In genomic region chr1:83064851-83065250, GRCm38 (mm10) we compare ENCODE assay signal across 10 mouse cellular contexts. TPM values are rescaled to one million over a fixed set of nuclear protein-coding genes. Genes with fewer than 3 reads are reported as not detected.
DNase-seq lines count a peak whose midpoint lies in the region; ATAC-seq and TF ChIP-seq lines count a peak whose summit lies in the region.
"Had no signal": no experiment of that assay in that cellular context is flagged by ENCODE, and none has a peak within 500 bp of the region (broad histone marks: within the 10 kb centered on the region; RNA-seq: fewer than 3 reads in every experiment).

No protein-coding gene starts in this region.

- peaks cover 13% of the 10 kb centered on the region for H3K4me1 ChIP-seq in heart, embryonic 12.5 days (replicated peaks)
- H3K4me1 ChIP-seq in thymus, adult 2 months (replicated peaks; ENCODE audit: control insufficient read depth, insufficient read depth, low read length): no peaks in the 10 kb centered on the region

- TF ChIP-seq POLR2A in thymus, adult 2 months (IDR thresholded peaks at IDR 0.05; ENCODE audit: control insufficient read depth, extremely low read depth, insufficient read depth, low read length, poor library complexity): no peak

- intact Hi-C loops in gastrocnemius, postnatal 14 days (cut with DNase I; ENCODE audit: low total_unique reads): loop anchor here (10.0 kb wide), 1 partner anchor 120 kb away; no protein-coding TSS in a partner anchor

- H3K4me2 ChIP-seq in heart, embryonic 12.5 days: no peak overlapping the region

- no peak for TF ChIP-seq CTCF in thymus, adult 2 months (IDR thresholded peaks at IDR 0.05; ENCODE audit: borderline replicate concordance, control insufficient read depth, extremely low read depth, insufficient read depth, low read length, poor library complexity)

- H3K4me3 ChIP-seq in heart, embryonic 12.5 days: no peak overlapping the region
- no peak overlapping the region for H3K4me3 ChIP-seq in thymus, adult 2 months (ENCODE audit: control insufficient read depth, insufficient read depth, low read length)

- no peaks in the 10 kb centered on the region for H3K27me3 ChIP-seq in heart, embryonic 12.5 days (replicated peaks)
- H3K27me3 ChIP-seq in thymus, adult 2 months (ENCODE audit: control insufficient read depth, insufficient read depth, low read length): no peaks in the 10 kb centered on the region

- no peaks in the 10 kb centered on the region for H3K36me3 ChIP-seq in heart, embryonic 12.5 days
- H3K36me3 ChIP-seq in thymus, adult 2 months (ENCODE audit: control insufficient read depth, insufficient read depth, low read length): no peaks in the 10 kb centered on the region

- ATAC-seq in heart, embryonic 12.5 days (ENCODE audit: insufficient number of reproducible peaks, low FRiP score): no peak

- peak; percentile 3 for DNase-seq in heart, adult 8-10 months (ENCODE audit: low spot score)
- peak; percentile 19 for DNase-seq in thymus, postnatal 0 days (ENCODE audit: low spot score)
- no peak for DNase-seq in thymus, adult 2 months
- peak; percentile 46 for DNase-seq in fibroblast of lung, adult 2 months (ENCODE audit: low read depth)
- peak; percentile 77 for DNase-seq in retina, embryonic 14.5 days (ENCODE audit: low spot score)
- no peak for DNase-seq in thymus, postnatal 4 days
- DNase-seq in gastrocnemius, postnatal 14 days: no peak

- no peak overlapping the region for H3K27ac ChIP-seq in heart, embryonic 12.5 days (ENCODE audit: poor library complexity, severe bottlenecking)
- no peak overlapping the region for H3K27ac ChIP-seq in thymus, adult 2 months (ENCODE audit: control insufficient read depth, insufficient read depth, low read length)

- no peaks in the 10 kb centered on the region for H3K9me3 ChIP-seq in heart, embryonic 12.5 days (replicated peaks)

- 25% methylated on average over 3 of the region's 3 CpGs for WGBS in heart, embryonic 12.5 days
- WGBS in thymus, adult 2 months: 16% methylated on average over 3 of the region's 3 CpGs

- H3K9ac ChIP-seq in heart, embryonic 12.5 days: no peak overlapping the region

RNA-seq across cellular contexts. Expression of gene Krtap28-13, which starts 4.1 kb away (rescaled TPM):
- total RNA-seq in heart, adult 8-10 months (2022): not detected
- not detected in 2 replicates for polyA plus RNA-seq in heart, embryonic 12.5 days (2016; fragmentation: Nextera tagmentation; extraction: Ambion mirVana)
- not detected in 2 replicates for polyA plus RNA-seq in thymus, postnatal 0 days (2015; fragmentation: Nextera tagmentation; extraction: Ambion mirVana)
- not detected in 2 replicates for polyA plus RNA-seq in thymus, adult 2 months (2012; rRNA removed)
- not detected for total RNA-seq in gastrocnemius, postnatal 14 days (2021)
- total RNA-seq: layer of hippocampus, postnatal 25 days had no signal
- polyA plus RNA-seq: stomach, embryonic 14.5 days had no signal

RNA-seq across cellular contexts. Expression of gene A030005K14Rik, which starts 5.7 kb away (rescaled TPM):
- total RNA-seq in heart, adult 8-10 months (2022): not detected
- polyA plus RNA-seq in heart, embryonic 12.5 days (2016; fragmentation: Nextera tagmentation; extraction: Ambion mirVana): not detected in 2 replicates
- not detected in 2 replicates for polyA plus RNA-seq in thymus, postnatal 0 days (2015; fragmentation: Nextera tagmentation; extraction: Ambion mirVana)
- polyA plus RNA-seq in thymus, adult 2 months (2012; rRNA removed): not detected in 2 replicates
- not detected for total RNA-seq in gastrocnemius, postnatal 14 days (2021)
- total RNA-seq: layer of hippocampus, postnatal 25 days had no signal
- polyA plus RNA-seq: stomach, embryonic 14.5 days had no signal

RNA-seq across cellular contexts. Expression of gene Gm47969, which starts 20.1 kb away (rescaled TPM):
- total RNA-seq in heart, adult 8-10 months (2022): not detected
- not detected in 2 replicates for polyA plus RNA-seq in heart, embryonic 12.5 days (2016; fragmentation: Nextera tagmentation; extraction: Ambion mirVana)
- not detected in 2 replicates for polyA plus RNA-seq in thymus, postnatal 0 days (2015; fragmentation: Nextera tagmentation; extraction: Ambion mirVana)
- polyA plus RNA-seq in thymus, adult 2 months (2012; rRNA removed): not detected in 2 replicates
- total RNA-seq in gastrocnemius, postnatal 14 days (2021): not detected
- total RNA-seq: layer of hippocampus, postnatal 25 days had no signal
- polyA plus RNA-seq: stomach, embryonic 14.5 days had no signal

RNA-seq across cellular contexts. Expression of gene Krtap28-10, which starts 22.6 kb away (rescaled TPM):
- total RNA-seq in heart, adult 8-10 months (2022): not detected
- not detected in 2 replicates for polyA plus RNA-seq in heart, embryonic 12.5 days (2016; fragmentation: Nextera tagmentation; extraction: Ambion mirVana)
- not detected in 2 replicates for polyA plus RNA-seq in thymus, postnatal 0 days (2015; fragmentation: Nextera tagmentation; extraction: Ambion mirVana)
- not detected in 2 replicates for polyA plus RNA-seq in thymus, adult 2 months (2012; rRNA removed)
- total RNA-seq in gastrocnemius, postnatal 14 days (2021): not detected
- total RNA-seq: layer of hippocampus, postnatal 25 days had no signal
- polyA plus RNA-seq: stomach, embryonic 14.5 days had no signal

RNA-seq across cellular contexts. Expression of gene Slc19a3, which starts 26.6 kb away (rescaled TPM):
- total RNA-seq in heart, adult 8-10 months (2022): under 1 TPM; 0.12 to 0.63 (median 0.37) TPM
- 2.3 and 2.7 TPM in 2 replicates for polyA plus RNA-seq in heart, embryonic 12.5 days (2016; fragmentation: Nextera tagmentation; extraction: Ambion mirVana)
- 0.09 and 0.15 TPM in 2 replicates for polyA plus RNA-seq in thymus, postnatal 0 days (2015; fragmentation: Nextera tagmentation; extraction: Ambion mirVana)
- 0.06 and 0.07 TPM in 2 replicates for polyA plus RNA-seq in thymus, adult 2 months (2012; rRNA removed)
- not detected for total RNA-seq in gastrocnemius, postnatal 14 days (2021)

Comparison
In these comparisons a context has a peak if more than half of its experiments do, and no peak if none do; other contexts are left out.
1. DNase-seq: peak in heart, adult 8-10 months (single experiment), thymus, postnatal 0 days (single experiment), fibroblast of lung, adult 2 months (single experiment) and retina, embryonic 14.5 days (single experiment); none in thymus, adult 2 months (single experiment), thymus, postnatal 4 days (single experiment) and gastrocnemius, postnatal 14 days (single experiment).